Mouse (Mus musculus): Measurements from ENCODE around the gene Ap1ar. TPM values are rescaled to one million over a fixed set of nuclear protein-coding genes. Genes with fewer than 3 reads are reported as not detected.

Ap1ar gene
- polyA plus RNA-seq, 2 experiments = 38.2 to 43.1 TPM

- 76% methylated on average over 5 of the region's 5 CpGs for WGBS
- no peak for TF ChIP-seq POLR2A (IDR thresholded peaks at IDR 0.05; ENCODE audit: borderline replicate concordance, extremely low read depth, insufficient read depth, insufficient read length)
- no peak for ATAC-seq (ENCODE audit: low FRiP score, low read depth)
These were observed 16.1 kb downstream of the Ap1ar start for GRCm38 (mm10) chr3:127821209-127821608.

GRCm38 (mm10) chr3:127820400-127820799 is 16.9 kb downstream of the Ap1ar start:
- no peak overlapping the region for H3K4me2 ChIP-seq (replicated peaks; ENCODE audit: low read depth, low read length, severe bottlenecking)
- H3K36me3 ChIP-seq (ENCODE audit: control insufficient read depth, insufficient read depth, low read length) = peaks cover 20% of the 10 kb centered on the region
- TF ChIP-seq POLR2A (IDR thresholded peaks at IDR 0.05; ENCODE audit: borderline replicate concordance, extremely low read depth, insufficient read depth, insufficient read length) = no peak
- H3K4me1 ChIP-seq (ENCODE audit: control insufficient read depth, insufficient read depth, low read length) = peaks cover 12% of the 10 kb centered on the region
- 89% methylated on average over 1 of the region's 1 CpGs for WGBS
- H3K9ac ChIP-seq (ENCODE audit: low read depth, low read length, severe bottlenecking) = no peak overlapping the region
- H3K27ac ChIP-seq (replicated peaks; ENCODE audit: low read depth, low read length) = no peak overlapping the region
- no peak overlapping the region for H3K4me3 ChIP-seq (replicated peaks; ENCODE audit: low read length)
- H3K27me3 ChIP-seq (ENCODE audit: control insufficient read depth, insufficient read depth, low read length) = no peaks in the 10 kb centered on the region
- no peaks in the 10 kb centered on the region for H3K9me3 ChIP-seq (ENCODE audit: control insufficient read depth, low read length)
- ATAC-seq (ENCODE audit: low FRiP score, low read depth) (no peak), DNase-seq (ENCODE audit: low spot score) (no peak)

More at GRCm38 (mm10) chr3:127821209-127821608, 16.1 kb downstream of the Ap1ar start:
- no peak for DNase-seq (ENCODE audit: low spot score)
- Histone ChIP-seq H3K4me3 (replicated peaks; ENCODE audit: low read length) (no peak overlapping the region), H3K4me1 (ENCODE audit: control insufficient read depth, insufficient read depth, low read length) (peaks cover 12% of the 10 kb centered on the region), H3K27ac (replicated peaks; ENCODE audit: low read depth, low read length) (no peak overlapping the region), H3K9me3 (ENCODE audit: control insufficient read depth, low read length) (no peaks in the 10 kb centered on the region), H3K9ac (ENCODE audit: low read depth, low read length, severe bottlenecking) (no peak overlapping the region), H3K4me2 (replicated peaks; ENCODE audit: low read depth, low read length, severe bottlenecking) (no peak overlapping the region), H3K27me3 (ENCODE audit: control insufficient read depth, insufficient read depth, low read length) (no peaks in the 10 kb centered on the region), H3K36me3 (ENCODE audit: control insufficient read depth, insufficient read depth, low read length) (peaks cover 18% of the 10 kb centered on the region)

DNA sequence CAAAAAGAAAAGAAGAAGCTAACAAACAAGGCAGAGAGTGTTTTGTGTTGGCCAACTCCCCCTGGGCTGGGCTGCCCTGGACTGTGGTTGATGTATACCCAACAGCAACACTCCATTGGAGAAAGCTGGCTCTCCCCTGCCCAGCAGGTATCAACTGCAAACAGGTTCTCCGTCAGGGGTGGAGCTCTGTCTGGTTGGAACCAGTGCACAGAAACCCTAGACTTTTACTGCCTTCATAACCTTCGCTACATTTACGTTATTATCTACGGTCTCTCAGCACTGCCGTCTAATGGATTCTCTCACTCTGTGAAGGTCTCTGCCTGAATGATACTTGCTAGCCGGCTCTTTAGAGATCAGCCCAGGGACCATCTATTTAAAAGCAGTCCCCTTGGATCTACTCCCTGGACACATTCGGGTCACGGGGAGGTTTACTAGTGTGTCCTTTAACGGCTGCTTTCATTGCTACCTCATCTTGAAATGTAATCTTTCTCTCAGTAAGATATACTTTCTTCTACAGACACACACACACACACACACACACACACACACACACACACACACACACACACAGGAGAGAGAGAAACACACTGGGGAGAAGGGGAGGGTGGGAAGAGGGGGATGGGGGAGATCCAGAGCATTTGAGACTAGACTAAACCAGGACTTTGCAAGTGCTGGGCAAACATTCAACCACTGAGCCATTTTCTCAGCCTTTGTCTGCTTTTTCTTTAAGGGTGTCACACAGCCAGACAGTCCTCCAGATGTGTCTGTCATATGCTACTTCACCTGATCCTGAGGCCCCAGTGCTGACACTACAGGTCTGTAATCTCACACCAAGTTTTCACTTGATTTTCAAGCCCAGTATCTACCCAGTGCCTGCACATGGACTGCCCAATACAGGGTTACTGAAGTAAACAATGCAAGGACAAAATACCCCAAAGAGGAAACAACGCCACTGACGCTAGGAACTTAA is 18.3 kb downstream of the Ap1ar start:
- H3K36me3 ChIP-seq (ENCODE audit: control insufficient read depth, insufficient read depth, low read length) = peaks cover 22% of the 10 kb centered on the region
- no peak overlapping the region for H3K4me3 ChIP-seq (replicated peaks; ENCODE audit: low read length)
- no peak overlapping the region for H3K27ac ChIP-seq (replicated peaks; ENCODE audit: low read depth, low read length)
- ATAC-seq (ENCODE audit: low FRiP score, low read depth) (no peak), DNase-seq (ENCODE audit: low spot score) (no peak)
- H3K9ac ChIP-seq (ENCODE audit: low read depth, low read length, severe bottlenecking) = no peak overlapping the region
- H3K4me2 ChIP-seq (replicated peaks; ENCODE audit: low read depth, low read length, severe bottlenecking) = no peak overlapping the region
- no peaks in the 10 kb centered on the region for H3K27me3 ChIP-seq (ENCODE audit: control insufficient read depth, insufficient read depth, low read length)
- WGBS = 43% methylated on average over 11 of the region's 11 CpGs
- no peaks in the 10 kb centered on the region for H3K9me3 ChIP-seq (ENCODE audit: control insufficient read depth, low read length)
- TF ChIP-seq POLR2A (IDR thresholded peaks at IDR 0.05; ENCODE audit: borderline replicate concordance, extremely low read depth, insufficient read depth, insufficient read length) = no peak
- H3K4me1 ChIP-seq (ENCODE audit: control insufficient read depth, insufficient read depth, low read length) = peaks cover 8% of the 10 kb centered on the region

- DNase-seq (ENCODE audit: low spot score) = no peak
- Histone ChIP-seq H3K4me3 (replicated peaks; ENCODE audit: low read length) (no peak overlapping the region), H3K36me3 (ENCODE audit: control insufficient read depth, insufficient read depth, low read length) (peaks cover 37% of the 10 kb centered on the region), H3K27ac (replicated peaks; ENCODE audit: low read depth, low read length) (no peak overlapping the region), H3K9ac (ENCODE audit: low read depth, low read length, severe bottlenecking) (no peak overlapping the region), H3K4me1 (ENCODE audit: control insufficient read depth, insufficient read depth, low read length) (peaks cover 8% of the 10 kb centered on the region), H3K4me2 (replicated peaks; ENCODE audit: low read depth, low read length, severe bottlenecking) (no peak overlapping the region), H3K27me3 (ENCODE audit: control insufficient read depth, insufficient read depth, low read length) (no peaks in the 10 kb centered on the region), H3K9me3 (ENCODE audit: control insufficient read depth, low read length) (no peaks in the 10 kb centered on the region)
- no peak for TF ChIP-seq POLR2A (IDR thresholded peaks at IDR 0.05; ENCODE audit: borderline replicate concordance, extremely low read depth, insufficient read depth, insufficient read length)
- WGBS = 37% methylated on average over 7 of the region's 7 CpGs
- peak; percentile 44; the same call in 1 of the 2 replicates for ATAC-seq (ENCODE audit: low FRiP score, low read depth)
These were observed 20.1 kb downstream of the Ap1ar start for GRCm38 (mm10) chr3:127817120-127817683.

DNA sequence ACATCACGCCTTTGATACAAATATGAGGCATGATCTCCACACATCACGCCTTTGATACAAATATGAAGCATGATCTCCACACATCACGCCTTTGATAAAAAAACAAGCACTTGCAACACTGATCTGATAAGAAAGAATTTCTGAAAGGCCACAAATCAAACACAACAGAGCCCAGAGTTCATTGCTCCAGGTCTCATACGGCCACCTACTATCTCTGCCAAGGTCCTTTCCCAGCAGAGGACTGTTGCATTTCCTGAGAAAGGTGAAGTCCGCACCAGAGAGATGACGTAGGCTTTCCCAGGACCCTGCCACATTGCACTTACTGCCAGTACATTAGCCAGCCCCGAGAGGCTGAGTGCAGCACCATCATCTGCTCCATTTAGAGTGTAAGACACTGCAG is 28.2 kb downstream of the Ap1ar start:
- Histone ChIP-seq H3K27ac (replicated peaks; ENCODE audit: low read depth, low read length) (no peak overlapping the region), H3K4me3 (replicated peaks; ENCODE audit: low read length) (no peak overlapping the region), H3K4me1 (ENCODE audit: control insufficient read depth, insufficient read depth, low read length) (no peaks in the 10 kb centered on the region), H3K27me3 (ENCODE audit: control insufficient read depth, insufficient read depth, low read length) (no peaks in the 10 kb centered on the region), H3K4me2 (replicated peaks; ENCODE audit: low read depth, low read length, severe bottlenecking) (no peak overlapping the region), H3K36me3 (ENCODE audit: control insufficient read depth, insufficient read depth, low read length) (peaks cover 60% of the 10 kb centered on the region), H3K9ac (ENCODE audit: low read depth, low read length, severe bottlenecking) (no peak overlapping the region), H3K9me3 (ENCODE audit: control insufficient read depth, low read length) (no peaks in the 10 kb centered on the region)
- no peak for DNase-seq (ENCODE audit: low spot score)
- 90% methylated on average over 7 of the region's 7 CpGs for WGBS
- no peak for TF ChIP-seq POLR2A (IDR thresholded peaks at IDR 0.05; ENCODE audit: borderline replicate concordance, extremely low read depth, insufficient read depth, insufficient read length)
- no peak for ATAC-seq (ENCODE audit: low FRiP score, low read depth)
